Mouse (Mus musculus) heart, postnatal 0 days (tissue): ENCODE measurements around the gene Aldh3b1.

Experiments used
- CTCF ChIP-seq: IDR thresholded peaks from 2 replicates; pipeline ENCODE4 v1.5.1; 2016; ENCODE audit warnings: antibody characterized with exemption, control low read depth, low read depth
- EP300 ChIP-seq: IDR thresholded peaks from 2 replicates; pipeline ENCODE4 v1.6.1; 2016; ENCODE audit warnings: antibody characterized with exemption, low read depth

- TF ChIP-seq CTCF (no peak), EP300 (no peak)
Measured at GRCm38 (mm10) chr19:3924190-3924589, 5.4 kb downstream of the Aldh3b1 start.
